Mouse (Mus musculus): ENCODE results near the gene Sertm1.
A peak's percentile ranks its signal among the peaks of the same experiment; 100 is the strongest.

Sertm1 gene

GRCm38 (mm10) chr3:54915643-54916071 is at the start of gene Sertm1:
Gene Sertm1 (minus strand): TSS chr3:54915887.
- DNase-seq (ENCODE audit: low read depth, low spot score): no peak

GRCm38 (mm10) chr3:54964948-54965506 is 49.3 kb upstream of the Sertm1 start:
- DNase-seq (ENCODE audit: low read depth, low spot score): no peak

- DNase-seq (ENCODE audit: low read depth, low spot score): no peak
Measured at GRCm38 (mm10) chr3:54943067-54943810, 27.6 kb upstream of the Sertm1 start.

GRCm38 (mm10) chr3:54934535-54934934 is 18.8 kb upstream of the Sertm1 start:
- no peak for DNase-seq (ENCODE audit: low read depth, low spot score)

- DNase-seq (ENCODE audit: low read depth, low spot score): no peak
Measured at GRCm38 (mm10) chr3:54932599-54932998, 16.9 kb upstream of the Sertm1 start.

GRCm38 (mm10) chr3:54920425-54920824 is 4.7 kb upstream of the Sertm1 start:
- DNase-seq (ENCODE audit: low read depth, low spot score): peak; percentile 5

- DNase-seq (ENCODE audit: low read depth, low spot score): no peak
Measured at GRCm38 (mm10) chr3:54914845-54915642, 643 bp downstream of the Sertm1 start.

- no peak for DNase-seq (ENCODE audit: low read depth, low spot score)
Measured at GRCm38 (mm10) chr3:54908878-54909277, 6.8 kb downstream of the Sertm1 start.

- DNase-seq (ENCODE audit: low read depth, low spot score): no peak
Measured at GRCm38 (mm10) chr3:54897974-54898373, 17.7 kb downstream of the Sertm1 start.

- no peak for DNase-seq (ENCODE audit: low read depth, low spot score)
Measured at GRCm38 (mm10) chr3:54894891-54895290, 20.8 kb downstream of the Sertm1 start.

GRCm38 (mm10) chr3:54892218-54892617 is 23.5 kb downstream of the Sertm1 start:
- DNase-seq (ENCODE audit: low read depth, low spot score): no peak

GRCm38 (mm10) chr3:54886501-54886900 is 29.2 kb downstream of the Sertm1 start:
- no peak for DNase-seq (ENCODE audit: low read depth, low spot score)

All from 3T3-L1 (cell line).